Mouse (Mus musculus) heart, postnatal 10 days (tissue): ENCODE data around the gene Actn3. TPM values are rescaled to one million over a fixed set of nuclear protein-coding genes. Genes with fewer than 3 reads are reported as not detected.
"Not testable (repeated sequence)": the region's sequence is repeated elsewhere in the genome, so short reads cannot be mapped to it uniquely, and the experiment has no call there.

Experiments
- DNase-seq, 2 experiments: peaks; one replicate each; pipeline ENCODE4 v3.0.0; 2021
- intact Hi-C: fragments of 180-260 bp; cut with DNase I; formaldehyde crosslinking; loops from one replicate; pipeline ENCODE4 v1.15.1; 2025
- total RNA-seq, 2 experiments: library from RNA; stranded (reverse); gene quantifications; 2 replicates each; pipeline ENCODE4 v1.2.3; 2021

Actn3 gene
- total RNA-seq: under 1 TPM; 0.37 to 0.53 TPM

- intact Hi-C loops: no loop called here
- DNase-seq: peak; percentile 34 to 41
Measured at GRCm38 (mm10) chr19:4877785-4878184, at the start of gene Actn3. Gene Actn3 (minus strand): TSS chr19:4877909.

- intact Hi-C loops: no loop called here
- DNase-seq: no peak
Measured at GRCm38 (mm10) chr19:4925121-4925860, 47.6 kb upstream of the Actn3 start.

GRCm38 (mm10) chr19:4919652-4920051 lies 41.9 kb upstream of the Actn3 start:
- intact Hi-C loops: no loop called here
- DNase-seq: no peak

GRCm38 (mm10) chr19:4916827-4917226 lies 39.1 kb upstream of the Actn3 start:
- intact Hi-C loops: no loop called here
- DNase-seq: no peak

GRCm38 (mm10) chr19:4915924-4916603 lies 38.4 kb upstream of the Actn3 start:
- intact Hi-C loops: no loop called here
- DNase-seq: no peak

DNA sequence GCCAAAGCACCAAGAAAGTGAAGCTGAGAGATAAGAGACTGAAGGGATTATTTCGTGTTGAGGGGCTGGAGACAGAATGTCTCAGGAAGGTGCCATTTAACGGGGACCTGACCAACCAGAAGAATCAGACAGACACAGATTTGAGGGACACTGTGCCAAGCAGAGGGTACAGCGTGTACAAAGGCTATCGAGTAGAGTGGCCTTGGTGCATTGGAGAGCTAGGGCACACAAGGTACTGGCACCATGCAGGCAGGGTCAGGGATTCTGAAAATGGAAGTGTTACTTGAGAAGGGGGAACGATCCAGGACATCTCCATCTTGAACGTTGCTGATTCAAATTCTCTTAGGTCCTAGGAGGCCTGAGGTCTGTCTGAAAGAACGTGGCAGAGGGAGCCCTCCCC lies 31.7 kb upstream of the Actn3 start:
- intact Hi-C loops: loop anchor here (5.0 kb wide), 2 partner anchors 152 to 282 kb away; partner anchors contain the start of genes Rbm4b and Rce1

DNA sequence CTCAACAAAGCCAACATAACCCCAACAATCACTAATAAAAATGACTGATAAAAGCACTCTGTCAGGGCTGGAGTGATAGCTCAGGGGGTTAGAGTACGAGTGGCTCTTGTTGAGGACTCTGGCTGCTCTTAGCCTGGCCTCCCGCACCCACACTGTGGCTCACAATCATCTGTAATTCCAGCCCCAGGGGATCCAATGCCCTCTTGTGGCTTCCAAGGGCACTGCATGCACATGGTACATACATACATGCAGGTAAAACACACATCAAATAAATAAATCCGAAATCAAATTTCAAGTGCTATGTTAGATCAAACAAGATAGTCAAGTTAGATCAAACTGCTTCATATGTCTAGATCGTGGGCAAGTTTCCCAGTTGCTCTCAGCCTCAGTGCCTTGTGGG lies 30.4 kb upstream of the Actn3 start:
- peak in 1 of 2 experiments; percentile 26 for DNase-seq
- intact Hi-C loops: loop anchor here (5.0 kb wide), 2 partner anchors 151 to 281 kb away; partner anchors contain the start of genes Rbm4b and Rce1

More for the DNA sequence above, 31.7 kb upstream of the Actn3 start:
- no peak for DNase-seq

GRCm38 (mm10) chr19:4905979-4906794 lies 28.5 kb upstream of the Actn3 start, which contains the start of gene Bbs1:
Gene Bbs1 (minus strand): TSS chr19:4906628.
- intact Hi-C loops: loop anchor here (5.0 kb wide), 2 partner anchors 149 to 279 kb away; partner anchors contain the start of genes Rbm4b and Rce1
- peak; percentile 81 to 89 for DNase-seq

GRCm38 (mm10) chr19:4899888-4900287 lies 22.2 kb upstream of the Actn3 start:
- DNase-seq: no peak
- intact Hi-C loops: no loop called here

DNA sequence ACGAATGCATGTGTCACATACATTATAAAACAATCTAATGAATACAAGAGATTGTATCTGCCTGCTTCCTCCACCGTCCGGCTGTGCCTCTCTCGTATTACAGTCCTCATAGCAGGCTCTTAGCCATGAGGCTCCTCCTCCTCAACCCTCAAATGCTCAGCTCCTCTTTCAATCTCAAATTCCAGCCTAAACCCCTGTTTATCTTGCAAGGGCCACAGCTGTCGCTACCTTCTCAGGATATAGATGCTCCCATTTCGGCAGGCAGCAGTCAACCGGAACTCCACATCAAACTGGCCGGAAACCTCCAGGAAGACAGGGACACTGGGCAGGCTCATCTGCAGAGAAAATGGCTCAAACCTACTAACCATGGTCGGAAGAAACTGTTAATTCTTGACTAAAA lies 21.3 kb upstream of the Actn3 start:
- DNase-seq: no peak
- intact Hi-C loops: no loop called here

DNA sequence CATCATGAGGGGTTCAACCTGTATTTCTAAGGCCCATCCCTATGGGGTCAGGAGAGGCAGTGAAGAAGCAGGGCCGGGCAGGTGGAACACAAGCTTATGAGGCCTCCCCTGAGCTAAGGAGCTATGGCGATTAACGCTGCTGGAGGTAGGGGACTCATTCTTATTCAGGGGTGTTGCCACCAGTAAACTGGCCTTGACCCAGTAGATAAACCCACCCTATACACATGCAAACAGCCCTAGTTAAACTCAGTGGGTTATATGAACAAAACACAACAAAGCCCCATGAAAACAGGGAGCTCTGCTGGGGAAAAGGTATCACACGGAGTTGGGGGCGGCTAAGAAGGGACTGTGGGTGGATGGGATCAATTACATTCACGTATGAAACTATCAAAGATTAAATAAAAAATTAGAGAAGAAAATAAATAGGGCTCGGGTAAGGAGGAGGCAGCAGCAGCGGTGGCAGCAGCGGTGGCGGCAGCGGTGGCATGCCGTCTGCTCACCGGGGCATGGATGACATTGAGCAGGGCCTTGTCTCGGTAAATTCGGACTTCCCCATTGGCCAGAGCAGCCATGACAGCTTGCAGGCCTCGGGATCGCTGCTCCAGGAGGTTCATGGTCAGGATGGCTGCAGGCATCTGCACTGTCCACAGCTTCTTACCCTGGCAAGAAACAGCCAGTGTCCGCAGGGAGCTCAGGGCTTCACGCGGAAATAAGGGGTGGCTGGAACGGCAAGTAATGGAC lies 19.2 kb upstream of the Actn3 start:
- intact Hi-C loops: no loop called here
- no peak for DNase-seq

DNA sequence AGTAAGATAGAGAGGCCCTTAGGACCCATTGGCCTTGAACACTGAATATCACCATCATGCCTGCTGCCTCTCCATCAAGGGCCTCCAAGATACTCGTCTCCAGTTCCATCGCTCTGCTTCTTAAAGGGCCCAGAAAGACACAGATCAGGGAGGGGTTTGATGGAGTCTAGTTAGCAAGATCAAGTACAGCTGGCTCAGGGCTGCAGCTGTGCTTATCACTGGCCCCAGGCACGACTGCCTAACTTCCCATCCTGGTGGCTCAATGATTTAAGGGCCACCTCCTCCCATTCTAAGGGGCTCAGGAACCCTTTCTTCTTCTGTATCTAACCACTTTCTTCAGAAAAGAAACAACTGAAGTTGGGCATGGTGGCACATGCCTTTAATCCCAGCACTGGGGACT lies 14.1 kb upstream of the Actn3 start:
- no peak for DNase-seq
- intact Hi-C loops: no loop called here

DNA sequence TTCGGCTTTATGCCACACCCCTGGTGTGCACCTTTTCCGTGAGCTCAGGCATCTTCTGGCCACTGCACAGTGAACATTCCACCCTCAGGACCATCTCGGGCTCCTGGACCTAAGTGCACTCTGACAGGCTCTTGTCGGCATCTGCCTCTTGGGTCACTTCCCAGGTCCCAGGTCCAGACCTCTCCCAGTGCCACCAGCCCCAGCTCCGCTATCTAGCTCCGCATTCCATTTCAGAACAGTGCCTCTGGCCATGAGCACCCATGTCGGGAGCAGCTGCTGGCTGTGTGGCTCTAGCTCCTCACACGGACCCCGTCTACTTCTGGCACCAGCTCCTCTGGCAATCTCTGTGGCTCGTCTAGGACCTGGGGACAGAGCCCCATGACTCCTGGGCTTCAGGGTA lies 12.1 kb upstream of the Actn3 start:
- intact Hi-C loops: no loop called here
- peak; percentile 23 to 37 for DNase-seq

- no peak for DNase-seq
- intact Hi-C loops: no loop called here
Measured at GRCm38 (mm10) chr19:4883961-4884360, 6.3 kb upstream of the Actn3 start.

DNA sequence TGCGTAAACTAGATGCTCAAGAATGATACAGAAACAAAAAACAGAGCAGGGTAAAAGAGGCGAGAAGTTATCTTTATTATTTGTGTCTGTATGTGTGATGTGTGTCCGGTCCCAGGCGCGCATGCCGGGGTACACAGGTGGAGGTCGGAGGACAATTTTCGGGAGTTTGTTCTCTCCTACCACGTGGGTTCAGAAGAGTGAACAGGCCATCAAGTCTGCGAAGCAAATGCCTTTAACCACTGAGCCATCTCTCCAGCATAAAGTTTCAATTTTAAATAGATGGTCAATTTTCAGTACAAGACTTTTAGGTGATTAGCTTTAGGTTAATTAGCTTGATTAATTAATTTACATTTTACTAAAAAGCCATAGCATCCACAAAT lies 1.6 kb upstream of the Actn3 start:
- intact Hi-C loops: no loop called here
- no peak for DNase-seq

DNA sequence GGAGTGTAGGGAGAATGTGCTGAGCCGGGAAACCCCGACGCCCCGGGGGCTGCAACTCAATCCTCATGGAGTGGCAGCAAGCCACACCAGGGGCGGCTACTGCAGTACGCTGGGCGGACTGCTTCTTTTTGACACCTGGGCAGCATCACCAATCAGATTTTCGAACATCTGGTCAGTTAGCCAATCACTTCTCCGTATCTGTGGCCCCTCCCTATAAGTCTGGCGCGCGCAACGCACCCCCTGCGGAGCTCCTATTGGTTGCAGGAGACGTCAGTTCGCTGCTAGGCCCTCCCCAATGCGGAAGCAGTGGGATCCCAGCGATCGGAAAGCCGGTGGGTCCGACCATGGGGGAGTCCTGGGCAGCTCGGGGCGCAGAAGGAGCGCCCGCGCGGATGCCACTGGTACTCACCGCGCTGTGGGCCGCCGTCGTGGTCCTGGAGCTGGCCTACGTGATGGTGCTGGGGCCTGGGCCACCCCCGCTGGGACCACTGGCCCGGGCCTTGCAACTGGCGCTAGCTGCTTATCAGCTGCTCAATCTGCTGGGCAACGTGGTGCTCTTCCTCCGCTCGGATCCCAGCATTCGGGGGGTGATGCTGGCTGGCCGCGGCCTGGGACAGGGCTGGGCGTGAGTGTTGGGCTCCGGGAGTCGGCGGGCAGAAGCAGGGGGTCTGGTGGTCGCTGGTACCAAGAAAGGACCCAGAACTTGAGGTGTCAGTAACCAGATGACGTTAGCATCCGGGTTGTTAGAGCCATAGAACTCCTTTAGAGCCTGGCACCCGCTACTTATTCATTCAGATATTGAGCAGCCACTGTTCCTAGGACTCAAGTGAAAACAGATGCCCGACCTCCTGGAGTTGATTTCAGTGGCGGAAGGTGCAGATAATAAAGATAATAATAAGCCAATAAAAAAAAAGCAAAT lies 955 bp upstream of the Actn3 start, which contains the start of gene Zdhhc24:
TSS of gene Zdhhc24 (plus strand) at position 264 of the 919 bp plus-strand sequence.
- intact Hi-C loops: no loop called here

GRCm38 (mm10) chr19:4876755-4877154 lies 954 bp downstream of the Actn3 start:
- intact Hi-C loops: no loop called here
- no peak for DNase-seq

More for the DNA sequence above, 955 bp upstream of the Actn3 start, which contains the start of gene Zdhhc24:
- DNase-seq: peak; percentile 97 to 98

- intact Hi-C loops: no loop called here
- DNase-seq: no peak
Measured at GRCm38 (mm10) chr19:4876241-4876640, 1.5 kb downstream of the Actn3 start.

- DNase-seq, intact Hi-C loops: not testable (repeated sequence)
Measured at GRCm38 (mm10) chr19:4874613-4875012, 3.1 kb downstream of the Actn3 start.
